Mouse (Mus musculus) myocyte (in vitro differentiated cells): ENCODE data around the gene Pot1b.

Source experiments
- POLR2A ChIP-seq: IDR thresholded peaks from one replicate; pipeline ENCODE4 v1.6.1; 2011; ENCODE audit warnings: low read depth, mild to moderate bottlenecking, control low read depth, moderate library complexity; ENCODE audit not compliant: insufficient read length
- POLR2AphosphoS2 ChIP-seq: IDR thresholded peaks from one replicate; pipeline ENCODE4 v1.6.1; 2011; ENCODE audit warnings: low read depth, control low read depth; ENCODE audit not compliant: insufficient read length
- TCF12 ChIP-seq: IDR thresholded peaks from one replicate; pipeline ENCODE4 v1.6.1; 2011; ENCODE audit warnings: mild to moderate bottlenecking, control low read depth; ENCODE audit not compliant: poor library complexity, insufficient read depth, severe bottlenecking

DNA sequence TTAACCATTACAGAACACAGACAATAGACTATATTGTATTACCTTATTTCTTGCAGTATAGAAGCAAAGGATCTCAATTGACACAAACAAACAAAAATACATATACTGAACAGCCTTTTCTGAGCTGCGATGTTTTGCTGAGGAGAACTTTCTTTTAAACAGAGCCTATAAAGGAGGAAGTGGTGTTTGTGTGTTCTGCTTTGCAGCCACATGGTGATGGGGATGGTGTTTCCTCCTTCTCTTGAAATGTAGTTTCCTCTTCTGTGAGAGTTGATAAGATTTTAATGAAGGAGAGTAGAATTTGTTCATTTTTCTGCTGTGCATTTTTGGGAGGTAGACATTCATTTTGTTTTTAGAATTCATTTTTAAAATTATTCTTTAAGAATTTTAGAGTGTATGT is 24.2 kb upstream of the Pot1b start:
- TF ChIP-seq TCF12 (no peak), POLR2A (no peak), POLR2AphosphoS2 (no peak)
